Mouse (Mus musculus) gastrocnemius, postnatal 10 days (tissue): ENCODE measurements at regions not wholly inside any gene's neighbourhood (a gene's known extent, or its start where the extent isn't known, plus 50 kb on each side); places are given as distances from the start of the nearest gene placed in this dataset.

Experiments used
- DNase-seq: peaks from one replicate; pipeline ENCODE4 v3.0.0; 2021; ENCODE audit warnings: mixed read lengths

- peak; percentile 17 for DNase-seq
Observed at GRCm38 (mm10) chr8:89412500-89412899, 368.5 kb upstream of the Sall1 start.

DNA sequence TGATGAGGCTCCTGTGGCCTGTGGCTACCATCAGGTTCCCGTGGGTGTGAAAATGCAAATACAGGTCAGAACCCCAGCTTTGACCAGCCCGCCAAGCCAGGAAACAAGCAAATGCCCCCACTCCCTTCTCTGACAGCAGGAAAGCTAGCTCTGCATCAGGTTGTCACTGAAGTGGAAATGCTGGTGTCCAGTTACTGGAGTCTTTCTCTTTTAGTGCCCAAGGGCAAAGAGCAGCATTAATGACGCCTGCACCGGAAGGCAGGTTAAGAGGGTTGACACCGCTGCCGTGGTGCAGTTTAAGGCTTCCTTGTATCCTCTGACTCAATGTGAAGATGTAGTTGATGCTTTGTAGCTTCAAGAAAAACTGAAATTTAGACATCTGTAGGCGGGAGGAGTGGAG is 368.1 kb upstream of the Sall1 start:
- DNase-seq = no peak

- DNase-seq = no peak
Observed at GRCm38 (mm10) chr8:89406688-89407087, 362.7 kb upstream of the Sall1 start.

- no peak for DNase-seq
Observed at GRCm38 (mm10) chr8:89404287-89404686, 360.3 kb upstream of the Sall1 start.

DNA sequence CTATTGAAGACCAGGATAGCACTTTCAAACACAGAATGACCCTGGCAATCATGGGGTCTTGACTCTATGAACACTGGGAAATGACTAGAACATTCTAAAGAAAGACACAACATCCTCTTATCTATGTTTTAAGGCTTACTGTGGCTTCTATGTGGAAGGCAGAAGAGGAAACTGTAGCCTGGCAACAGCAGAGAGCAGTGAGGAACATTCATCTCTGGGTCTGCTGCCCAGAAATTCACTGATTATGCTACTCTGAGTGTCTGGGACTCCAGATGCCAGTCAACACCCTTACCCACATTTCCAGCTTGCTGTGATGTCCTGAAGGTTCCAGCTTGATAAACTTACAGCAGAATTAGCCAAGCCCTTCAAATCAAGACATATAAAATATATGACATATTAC is 352.7 kb upstream of the Sall1 start:
- DNase-seq = no peak

DNA sequence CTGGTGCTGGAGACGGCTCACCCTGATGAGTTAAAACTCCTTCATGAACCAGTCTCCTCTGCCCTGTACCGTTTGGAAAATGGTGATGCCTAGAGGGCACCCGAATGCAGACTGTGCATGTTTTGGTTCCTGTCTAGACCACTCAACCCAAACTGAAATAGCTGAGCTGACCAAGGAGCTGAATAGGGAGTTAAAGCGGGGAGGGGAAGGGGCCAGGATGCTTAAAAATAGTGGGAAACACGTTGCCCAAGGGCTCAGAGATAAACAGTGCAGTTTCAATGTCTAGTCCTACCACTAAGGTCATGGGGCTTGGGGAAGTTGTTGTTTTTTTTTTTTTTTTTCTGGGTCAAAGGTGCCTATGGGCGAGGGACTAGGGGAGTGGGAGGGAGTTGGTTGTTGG is 348.8 kb upstream of the Sall1 start:
- no peak for DNase-seq

DNA sequence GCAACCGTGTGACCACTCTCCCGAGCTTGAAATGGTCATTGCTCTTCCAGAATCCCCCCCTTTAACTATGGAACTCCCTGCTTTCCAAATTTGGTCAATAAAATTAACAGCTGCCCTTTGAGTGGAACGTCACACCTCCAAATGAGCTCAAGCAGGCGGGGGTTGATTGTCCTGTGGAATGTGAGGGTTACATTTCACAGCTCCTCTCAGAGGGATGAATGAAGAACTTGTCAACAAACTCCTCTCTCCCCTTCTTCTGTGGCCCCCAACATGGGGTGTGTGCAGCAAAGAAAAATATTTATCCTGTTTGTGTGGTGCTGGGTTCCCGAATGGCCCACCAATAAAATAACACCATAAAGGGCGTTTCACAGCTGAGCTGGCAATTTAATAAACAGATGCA is 344.8 kb upstream of the Sall1 start:
- DNase-seq = no peak

- DNase-seq = no peak
Observed at GRCm38 (mm10) chr8:89387295-89387694, 343.3 kb upstream of the Sall1 start.

DNA sequence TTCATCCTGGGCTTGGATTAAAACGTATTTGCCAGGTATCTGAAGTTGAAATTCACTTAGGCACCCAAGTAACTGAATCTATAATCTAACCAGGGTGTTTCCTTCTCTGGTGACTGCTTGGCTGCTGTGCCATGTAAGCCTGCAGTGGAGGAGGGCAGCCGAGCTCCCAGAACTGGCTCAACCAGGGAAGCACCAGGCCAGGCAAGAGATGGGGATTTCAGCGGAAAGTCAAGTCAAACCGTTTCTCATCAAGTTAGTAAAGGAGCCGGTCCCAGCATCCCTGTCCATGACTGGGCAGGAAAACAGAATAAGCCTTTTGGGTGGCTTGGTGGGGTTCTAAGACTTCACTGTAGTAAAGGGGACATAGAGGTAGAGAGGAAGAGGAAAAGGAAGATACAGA is 341.1 kb upstream of the Sall1 start:
- no peak for DNase-seq

- no peak for DNase-seq
Observed at GRCm38 (mm10) chr8:89383781-89384180, 339.8 kb upstream of the Sall1 start.

GRCm38 (mm10) chr8:89382538-89383380 is 338.8 kb upstream of the Sall1 start:
- DNase-seq = no peak

- no peak for DNase-seq
Observed at GRCm38 (mm10) chr8:89380436-89380835, 336.5 kb upstream of the Sall1 start.

DNA sequence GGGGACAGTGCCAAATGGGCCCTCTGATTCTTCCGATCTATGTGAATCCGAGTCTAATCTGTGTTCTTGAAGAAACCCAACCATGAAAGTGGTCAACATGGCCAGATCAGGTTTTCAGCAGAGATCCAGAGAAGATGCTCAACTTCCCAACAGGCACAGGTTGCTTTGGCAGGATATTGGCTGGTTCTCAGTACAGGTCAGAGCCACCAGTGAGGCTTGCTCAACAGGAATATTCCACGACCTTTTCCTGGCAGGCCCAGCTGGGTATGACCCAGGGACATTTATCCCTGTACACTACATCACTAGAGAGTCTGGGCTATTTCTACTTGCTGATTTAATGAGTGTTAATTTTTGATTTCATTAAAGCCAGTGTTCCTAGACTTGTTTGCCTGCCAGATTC is 328.8 kb upstream of the Sall1 start:
- no peak for DNase-seq

DNA sequence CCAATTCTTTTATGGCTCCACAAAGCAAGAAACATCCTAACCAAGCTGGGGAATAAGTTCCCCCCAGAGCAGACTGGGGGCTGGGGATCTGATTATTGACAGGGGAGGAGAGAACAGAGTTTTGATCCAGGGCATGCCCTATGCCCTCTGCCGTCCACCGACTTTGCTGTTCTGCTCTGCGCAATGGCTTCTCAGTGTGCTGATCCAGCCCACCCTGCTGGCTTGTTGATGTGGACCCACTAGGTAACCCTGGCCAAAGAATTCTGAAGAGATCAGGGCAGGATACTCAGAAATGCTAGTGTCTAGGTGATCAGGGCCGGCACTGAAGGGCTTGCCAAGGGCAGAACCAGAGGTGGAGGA is 327.8 kb upstream of the Sall1 start:
- DNase-seq = no peak

GRCm38 (mm10) chr8:89370816-89371772 is 327.1 kb upstream of the Sall1 start:
- DNase-seq = no peak

DNA sequence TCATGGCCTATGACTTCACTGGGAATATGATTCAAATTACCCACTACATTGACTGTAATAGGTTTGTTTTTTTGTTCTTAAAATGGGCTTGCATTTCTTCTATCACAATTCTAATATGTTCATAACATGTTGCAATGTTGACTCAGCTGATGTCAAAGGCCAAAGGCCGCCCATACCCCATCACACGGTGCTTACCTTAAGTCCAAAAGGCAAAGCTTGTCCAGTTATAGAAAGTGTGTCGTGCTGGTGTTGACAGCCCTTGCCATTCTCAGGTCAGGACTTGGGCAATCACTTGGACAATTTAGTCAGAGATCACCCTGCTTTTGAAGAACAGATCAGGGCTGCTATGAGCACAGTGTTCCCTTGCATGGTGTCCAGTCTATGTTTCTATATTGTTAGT is 321.5 kb upstream of the Sall1 start:
- DNase-seq = no peak

- DNase-seq = no peak
Observed at GRCm38 (mm10) chr8:89358411-89358810, 314.4 kb upstream of the Sall1 start.

DNA sequence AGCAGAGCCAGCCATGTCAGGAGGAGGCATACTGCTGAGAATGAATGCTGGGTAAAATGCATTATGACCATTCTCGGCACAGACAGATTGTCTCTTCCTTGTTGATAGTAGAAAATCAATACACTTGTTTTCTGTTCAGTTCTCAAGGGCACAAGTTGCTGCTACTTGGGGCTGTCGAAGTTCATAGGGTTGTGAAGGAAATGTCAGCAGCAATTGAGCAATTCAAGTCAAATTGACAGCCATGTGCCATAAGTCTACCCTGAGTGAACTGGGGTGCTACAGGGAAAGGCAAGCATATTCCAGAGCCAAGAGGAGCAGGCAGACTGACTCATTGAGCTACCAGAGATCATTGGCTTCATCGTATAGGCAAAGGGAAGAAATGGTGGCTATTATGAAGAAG is 301.6 kb upstream of the Sall1 start:
- no peak for DNase-seq

DNA sequence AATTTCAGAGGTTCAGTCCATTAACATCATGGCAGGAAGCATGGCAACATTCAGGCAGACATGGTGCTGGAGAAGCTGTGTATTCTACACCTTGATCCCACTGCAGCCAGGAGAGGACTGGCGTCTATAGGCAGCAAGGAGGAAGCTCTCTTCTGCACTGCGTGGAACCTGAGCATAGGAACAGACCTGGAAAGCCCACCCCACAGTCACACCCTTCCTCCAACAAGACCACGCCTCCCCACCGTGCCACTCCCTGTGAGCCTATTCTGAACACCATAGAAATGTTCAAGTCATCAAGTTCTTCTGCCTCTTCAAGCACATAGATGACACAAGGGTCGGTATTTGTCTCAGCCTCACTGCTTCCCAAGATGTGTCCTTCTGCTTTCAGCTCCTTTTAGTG is 297.7 kb upstream of the Sall1 start:
- no peak for DNase-seq

GRCm38 (mm10) chr8:89335416-89335815 is 291.5 kb upstream of the Sall1 start:
- no peak for DNase-seq

GRCm38 (mm10) chr8:89325751-89326351 is 281.9 kb upstream of the Sall1 start:
- DNase-seq = no peak

GRCm38 (mm10) chr8:89325248-89325645 is 281.3 kb upstream of the Sall1 start:
- DNase-seq = no peak
